Mouse (Mus musculus) thymus, adult 2 months (tissue): ENCODE data around the gene Gm37240.

ENCODE experiments used
- CTCF ChIP-seq: fragments of 200-500 bp; IDR thresholded peaks from 2 replicates; pipeline ENCODE4 v1.5.1; 2012; ENCODE audit warnings: mild to moderate bottlenecking, control low read depth, low read length, moderate library complexity, borderline replicate concordance; ENCODE audit not compliant: control insufficient read depth, poor library complexity, insufficient read depth; ENCODE audit errors: extremely low read depth
- POLR2A ChIP-seq: fragments of 200-500 bp; IDR thresholded peaks from 2 replicates; pipeline ENCODE4 v1.6.1; 2012; ENCODE audit warnings: mild to moderate bottlenecking, low read length, control low read depth, moderate library complexity; ENCODE audit not compliant: control insufficient read depth, poor library complexity, insufficient read depth; ENCODE audit errors: extremely low read depth

- TF ChIP-seq POLR2A (no peak), CTCF (no peak)
Observed at GRCm38 (mm10) chr3:84883817-84884483, 1003.4 kb downstream of the Gm37240 start.
